Mouse (Mus musculus) heart, adult 2 months (tissue): ENCODE data around the gene Epn3.

Experiments
- CTCF ChIP-seq: fragments of 200-600 bp; IDR thresholded peaks from 2 replicates; pipeline ENCODE4 v1.8.1; 2022; ENCODE audit warnings: antibody characterized with exemption, mild to moderate bottlenecking, moderate library complexity
- EP300 ChIP-seq: fragments of 200-500 bp; IDR thresholded peaks from 2 replicates; pipeline ENCODE4 v1.6.1; 2011; ENCODE audit warnings: low read depth, low read length, control low read depth; ENCODE audit not compliant: insufficient read depth
- POLR2A ChIP-seq: fragments of 200-500 bp; IDR thresholded peaks from 2 replicates; pipeline ENCODE4 v1.6.1; 2011; ENCODE audit warnings: mild to moderate bottlenecking, low read depth, low read length, control low read depth; ENCODE audit not compliant: insufficient read depth

DNA sequence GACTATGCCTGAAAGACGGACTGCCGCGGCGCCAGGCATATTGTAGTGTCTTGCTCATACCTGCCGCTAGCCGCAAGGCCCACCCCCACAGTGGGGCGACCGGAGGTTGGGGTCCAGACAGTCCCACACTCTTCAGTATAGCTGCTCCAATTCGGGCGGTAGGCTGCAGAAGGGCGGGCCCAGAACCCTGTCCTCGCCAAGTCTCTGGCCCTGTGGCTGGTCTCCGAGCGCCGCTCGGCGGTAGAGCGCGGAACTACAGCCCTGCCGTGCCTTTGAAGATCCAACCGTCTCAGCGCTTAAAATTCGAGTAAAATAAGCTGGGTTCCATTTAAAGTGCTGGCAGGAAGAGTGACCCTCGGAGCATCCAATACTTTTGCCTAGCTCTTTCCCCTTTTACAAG lies 13.8 kb downstream of the Epn3 start, which contains the start of gene Spata20:
- TF ChIP-seq CTCF (no peak; the same call in 1 of the 2 replicates), POLR2A (no peak), EP300 (peak; percentile 58; the same call in 1 of the 2 replicates)
